Mouse (Mus musculus) heart, embryonic 15.5 days (tissue): ENCODE measurements around the gene Wwox. TPM values are rescaled to one million over a fixed set of nuclear protein-coding genes. Genes with fewer than 3 reads are reported as not detected.

Source experiments
- ATAC-seq: fragments of 200-750 bp; cut with Nextera tagmentation; replicated peaks from 2 replicates; pipeline ENCODE4 v1.8.0; 2017; ENCODE audit warnings: low read depth, moderate TSS enrichment; ENCODE audit not compliant: insufficient number of reproducible peaks, insufficient read depth, low FRiP score
- H3K27ac ChIP-seq: fragments of 300-500 bp; sonication (generic); 2 replicates; pipeline ENCODE4 v1.5.1; 2015; ENCODE audit warnings: mild to moderate bottlenecking, inconsistent platforms
- H3K27me3 ChIP-seq: fragments of 300-500 bp; sonication (generic); 2 replicates; pipeline ENCODE4 v1.6.1; 2015; ENCODE audit warnings: inconsistent platforms
- H3K36me3 ChIP-seq: fragments of 300-500 bp; sonication (generic); 2 replicates; pipeline ENCODE4 v1.6.1; 2015; ENCODE audit warnings: mild to moderate bottlenecking, inconsistent platforms
- H3K4me1 ChIP-seq: fragments of 300-500 bp; sonication (generic); replicated peaks from 2 replicates; pipeline ENCODE4 v1.6.1; 2015; ENCODE audit warnings: inconsistent platforms
- H3K4me2 ChIP-seq: fragments of 300-500 bp; sonication (generic); 2 replicates; pipeline ENCODE4 v1.6.1; 2015; ENCODE audit warnings: inconsistent platforms, mild to moderate bottlenecking, moderate library complexity
- H3K4me3 ChIP-seq: fragments of 300-500 bp; sonication (generic); 2 replicates; pipeline ENCODE4 v1.5.1; 2015; ENCODE audit warnings: mild to moderate bottlenecking, inconsistent platforms
- H3K9ac ChIP-seq: fragments of 300-500 bp; sonication (generic); 2 replicates; pipeline ENCODE4 v1.6.1; 2015; ENCODE audit warnings: mild to moderate bottlenecking, inconsistent platforms
- H3K9me3 ChIP-seq: fragments of 300-500 bp; sonication (generic); replicated peaks from 2 replicates; pipeline ENCODE4 v1.6.1; 2016; ENCODE audit warnings: inconsistent platforms
- WGBS: fragments of 180-500 bp; shearing (Covaris S2); methylation state at CpG from one replicate; pipeline ENCODE4 v1.1.7; 2015; ENCODE audit warnings: mixed read lengths; 5-methylcytosine and 5-hydroxymethylcytosine counted together
- polyA plus RNA-seq: library from polyadenylated mRNA; unstranded; fragments of >200 nt; fragmentation: Nextera tagmentation; extraction: Ambion mirVana; gene quantifications from 2 replicates; pipeline ENCODE4 v1.2.1, GENCODE M21; 2015

The Wwox gene
- polyA plus RNA-seq, 1 experiment from 2014 or later = 10.9 TPM

DNA sequence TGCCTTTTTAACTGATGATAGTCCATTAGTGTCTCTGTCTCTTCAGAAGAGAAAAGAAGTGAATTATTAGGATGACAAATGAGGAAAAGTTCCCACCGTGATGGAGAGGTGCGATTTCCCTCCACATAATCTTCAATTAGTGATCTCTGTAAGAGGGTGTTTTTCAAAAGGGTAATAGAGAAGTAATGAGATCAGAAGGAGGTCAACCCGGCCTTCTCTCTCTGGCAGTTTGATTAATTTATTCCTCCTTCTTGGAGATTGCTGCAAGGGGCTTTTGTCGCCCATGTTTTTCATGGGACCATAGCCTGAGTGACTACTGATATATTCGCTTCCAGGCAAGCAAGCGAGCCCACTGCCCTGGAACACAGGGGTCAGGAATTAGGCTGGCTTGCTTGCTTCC is 191.6 kb downstream of the Wwox start:
- Histone ChIP-seq H3K4me3 (no peak overlapping the region), H3K9ac (no peak overlapping the region), H3K4me1 (peaks cover 8% of the 10 kb centered on the region; the same call in 1 of the 2 replicates), H3K36me3 (no peaks in the 10 kb centered on the region), H3K27ac (no peak overlapping the region), H3K9me3 (no peaks in the 10 kb centered on the region), H3K27me3 (no peaks in the 10 kb centered on the region), H3K4me2 (no peak overlapping the region)
- 74% methylated on average over 6 of the region's 6 CpGs for WGBS
- ATAC-seq = no peak

DNA sequence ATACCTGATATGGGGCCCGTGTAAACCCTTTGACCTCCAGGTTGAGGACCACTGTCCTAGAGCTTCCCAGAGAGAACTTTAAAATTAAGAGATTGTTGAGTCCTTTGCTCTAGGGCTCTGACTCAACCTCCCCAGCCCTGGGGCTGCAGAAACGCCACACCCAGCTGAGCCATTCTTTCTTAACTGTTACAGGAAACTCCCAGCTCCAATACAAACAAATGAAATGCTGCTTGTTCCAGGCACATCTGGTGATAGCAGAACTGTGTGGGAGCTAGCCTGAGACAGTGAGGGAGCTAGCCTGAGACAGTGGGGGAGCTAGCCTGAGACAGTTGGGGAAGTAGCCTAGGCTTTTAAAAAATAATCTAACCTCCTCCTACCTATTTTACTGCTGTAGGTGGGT is 194.7 kb downstream of the Wwox start:
- H3K4me2 ChIP-seq = no peak overlapping the region
- no peaks in the 10 kb centered on the region for H3K36me3 ChIP-seq
- no peaks in the 10 kb centered on the region for H3K27me3 ChIP-seq
- ATAC-seq = no peak
- H3K4me3 ChIP-seq = no peak overlapping the region
- no peaks in the 10 kb centered on the region for H3K9me3 ChIP-seq
- no peak overlapping the region for H3K27ac ChIP-seq
- peaks cover 8% of the 10 kb centered on the region; the same call in 1 of the 2 replicates for H3K4me1 ChIP-seq
- no peak overlapping the region for H3K9ac ChIP-seq
- 74% methylated on average over 2 of the region's 2 CpGs for WGBS

DNA sequence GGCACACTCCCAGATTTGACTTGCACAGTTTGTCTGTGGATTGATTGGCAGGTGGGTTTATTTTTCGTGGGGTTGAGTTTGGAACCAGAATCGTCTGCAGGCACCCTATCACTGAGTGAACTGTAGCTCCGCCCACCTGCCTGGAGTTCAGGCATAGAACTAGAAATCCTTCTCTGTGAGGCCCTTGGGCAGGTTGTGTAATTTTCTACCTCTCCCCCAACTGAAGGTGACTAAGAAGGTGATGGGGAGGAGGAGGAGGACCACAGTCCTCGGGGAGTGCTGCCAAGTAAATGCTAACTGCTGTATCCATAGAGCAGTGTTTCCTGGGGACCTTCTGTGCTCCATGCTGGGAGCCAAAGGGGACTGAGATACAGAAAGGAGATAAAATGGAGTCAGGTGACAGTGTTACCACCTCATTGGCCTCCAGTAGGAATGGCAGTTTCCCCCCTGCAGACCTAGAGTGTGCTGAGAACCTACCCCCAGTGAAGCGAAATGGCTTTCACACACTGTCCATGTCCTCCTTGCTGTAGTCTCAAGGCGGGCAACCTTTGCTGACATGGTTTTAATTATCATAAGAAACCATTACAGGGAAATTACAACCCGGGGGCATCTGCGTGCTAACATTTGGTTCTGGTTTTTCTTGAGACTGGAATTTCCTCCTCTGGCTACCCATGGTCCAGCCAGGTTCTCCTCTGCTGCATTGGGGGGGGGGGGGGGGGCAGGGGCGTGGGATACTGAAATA is 195.4 kb downstream of the Wwox start:
- Histone ChIP-seq H3K4me2 (no peak overlapping the region), H3K4me1 (peaks cover 8% of the 10 kb centered on the region; the same call in 1 of the 2 replicates), H3K4me3 (no peak overlapping the region), H3K27ac (no peak overlapping the region), H3K9ac (no peak overlapping the region), H3K36me3 (no peaks in the 10 kb centered on the region), H3K9me3 (no peaks in the 10 kb centered on the region), H3K27me3 (no peaks in the 10 kb centered on the region)
- WGBS = 53% methylated on average over 9 of the region's 9 CpGs
- no peak for ATAC-seq

DNA sequence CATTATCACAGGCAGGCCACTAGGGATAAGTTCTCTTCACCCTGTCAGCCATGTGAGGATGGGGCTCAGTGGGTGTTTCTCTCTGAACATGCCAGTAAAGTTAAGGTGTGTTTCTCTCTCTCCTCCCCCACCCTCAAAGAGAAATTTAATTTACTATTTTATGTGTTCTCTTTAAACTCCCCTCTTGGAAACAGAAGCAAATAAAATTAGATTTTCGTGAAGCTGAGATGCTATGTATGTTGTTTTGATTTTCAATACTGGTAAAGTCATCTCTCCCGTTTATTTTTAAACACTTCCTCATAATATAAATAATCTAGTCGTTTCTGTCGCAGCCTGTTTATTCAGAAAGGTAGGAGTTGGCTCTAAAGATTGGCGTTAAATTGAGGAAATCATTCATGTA is 196.9 kb downstream of the Wwox start:
- no peaks in the 10 kb centered on the region for H3K36me3 ChIP-seq

DNA sequence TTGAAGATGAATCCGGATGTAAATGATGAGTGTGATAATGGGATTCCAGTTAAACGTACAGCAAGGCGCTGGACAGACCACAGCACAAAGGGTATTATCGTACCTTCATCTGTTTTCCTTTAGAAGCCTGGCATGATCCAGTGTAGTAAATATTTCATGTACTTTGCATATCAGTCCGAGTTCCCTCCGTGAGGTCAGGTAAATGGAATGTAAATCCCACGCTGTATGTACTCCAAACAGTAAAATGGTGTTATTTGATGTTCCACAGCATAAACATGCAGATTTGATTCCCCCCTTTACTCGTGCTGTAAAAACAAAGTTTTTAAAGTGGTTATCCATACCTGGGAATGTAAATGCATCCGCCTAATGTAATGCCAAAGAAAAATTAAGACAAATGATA is 202.4 kb downstream of the Wwox start:
- Histone ChIP-seq H3K27me3 (no peaks in the 10 kb centered on the region), H3K9ac (no peak overlapping the region), H3K4me3 (no peak overlapping the region), H3K27ac (no peak overlapping the region), H3K4me2 (no peak overlapping the region), H3K36me3 (no peaks in the 10 kb centered on the region), H3K9me3 (no peaks in the 10 kb centered on the region), H3K4me1 (no peaks in the 10 kb centered on the region)
- WGBS = 55% methylated on average over 9 of the region's 9 CpGs
- no peak for ATAC-seq

More for the DNA sequence above, 196.9 kb downstream of the Wwox start:
- Histone ChIP-seq H3K4me2 (no peak overlapping the region), H3K4me1 (peaks cover 8% of the 10 kb centered on the region; the same call in 1 of the 2 replicates), H3K27ac (no peak overlapping the region), H3K4me3 (no peak overlapping the region), H3K9me3 (no peaks in the 10 kb centered on the region), H3K9ac (no peak overlapping the region), H3K27me3 (no peaks in the 10 kb centered on the region)
- 68% methylated on average over 5 of the region's 5 CpGs for WGBS
- no peak for ATAC-seq

DNA sequence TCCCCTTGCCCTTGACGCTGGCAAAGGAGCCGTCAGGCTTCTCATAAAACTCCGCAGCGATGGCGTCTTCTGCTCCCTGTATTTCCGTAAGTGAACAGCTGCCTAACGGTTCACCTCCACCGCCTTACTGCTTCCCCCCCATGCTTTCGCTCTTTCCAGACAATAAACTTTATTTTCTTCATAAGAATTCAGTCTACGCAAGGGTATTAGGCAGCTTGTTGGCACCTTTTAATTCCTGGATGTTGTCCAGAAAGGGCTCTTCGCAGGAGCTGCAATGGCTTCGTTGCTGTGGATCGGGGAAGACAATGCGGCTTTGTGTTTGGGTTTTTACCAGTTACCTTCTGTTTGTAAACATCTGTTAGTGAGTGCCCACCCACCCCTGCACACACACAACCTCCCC is 211.3 kb downstream of the Wwox start:
- 90% methylated on average over 14 of the region's 14 CpGs for WGBS

DNA sequence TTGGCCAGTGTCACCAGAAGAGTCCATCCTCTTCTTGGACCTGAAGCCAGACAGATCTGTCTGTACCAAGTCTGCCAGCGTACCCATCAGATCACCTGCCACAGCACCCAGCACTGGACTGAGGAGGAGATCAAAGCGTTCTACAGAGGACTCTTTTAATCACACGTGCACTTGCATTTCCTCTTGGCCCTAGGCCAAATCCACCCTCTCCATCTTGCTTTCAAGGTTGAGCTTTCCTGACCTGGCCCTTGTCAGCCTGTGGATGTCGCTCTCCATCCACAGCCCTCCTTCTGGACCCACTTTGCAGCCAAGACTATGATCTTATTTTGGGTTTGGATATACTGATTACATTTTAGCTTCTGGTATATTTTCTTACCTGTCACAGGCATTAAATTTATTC is 218.3 kb downstream of the Wwox start:
- Histone ChIP-seq H3K4me1 (no peaks in the 10 kb centered on the region), H3K9ac (no peak overlapping the region), H3K4me2 (no peak overlapping the region), H3K9me3 (no peaks in the 10 kb centered on the region), H3K27me3 (no peaks in the 10 kb centered on the region), H3K4me3 (no peak overlapping the region), H3K27ac (no peak overlapping the region), H3K36me3 (no peaks in the 10 kb centered on the region)
- 39% methylated on average over 4 of the region's 4 CpGs for WGBS
- no peak for ATAC-seq

More for the DNA sequence above, 211.3 kb downstream of the Wwox start:
- Histone ChIP-seq H3K36me3 (no peaks in the 10 kb centered on the region), H3K4me2 (no peak overlapping the region), H3K27ac (no peak overlapping the region), H3K9me3 (no peaks in the 10 kb centered on the region), H3K4me1 (no peaks in the 10 kb centered on the region), H3K4me3 (no peak overlapping the region), H3K27me3 (no peaks in the 10 kb centered on the region), H3K9ac (no peak overlapping the region)
- ATAC-seq = no peak

DNA sequence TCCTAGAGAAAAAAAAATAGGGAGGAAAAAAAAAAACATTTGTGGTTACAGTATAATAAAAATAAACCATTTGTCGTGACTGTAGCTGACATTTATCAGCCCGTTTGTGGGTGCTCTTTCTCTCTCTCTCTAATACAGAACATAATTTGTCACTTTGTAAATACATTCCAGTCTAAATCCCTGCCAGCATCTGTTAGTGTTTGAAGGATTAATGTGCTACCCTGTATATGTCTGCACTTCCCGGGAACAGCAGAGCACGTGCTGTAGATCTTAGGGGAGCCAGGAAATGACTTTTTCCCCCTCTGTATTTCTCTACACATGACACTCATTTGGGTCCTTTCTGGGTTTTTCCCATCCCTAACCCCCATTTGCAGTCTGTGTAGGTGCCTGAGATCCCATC is 219.0 kb downstream of the Wwox start:
- Histone ChIP-seq H3K9me3 (no peaks in the 10 kb centered on the region), H3K27ac (no peak overlapping the region), H3K4me2 (no peak overlapping the region), H3K9ac (no peak overlapping the region), H3K36me3 (no peaks in the 10 kb centered on the region), H3K4me3 (no peak overlapping the region), H3K4me1 (no peaks in the 10 kb centered on the region), H3K27me3 (no peaks in the 10 kb centered on the region)
- 60% methylated on average over 4 of the region's 4 CpGs for WGBS
- no peak for ATAC-seq

DNA sequence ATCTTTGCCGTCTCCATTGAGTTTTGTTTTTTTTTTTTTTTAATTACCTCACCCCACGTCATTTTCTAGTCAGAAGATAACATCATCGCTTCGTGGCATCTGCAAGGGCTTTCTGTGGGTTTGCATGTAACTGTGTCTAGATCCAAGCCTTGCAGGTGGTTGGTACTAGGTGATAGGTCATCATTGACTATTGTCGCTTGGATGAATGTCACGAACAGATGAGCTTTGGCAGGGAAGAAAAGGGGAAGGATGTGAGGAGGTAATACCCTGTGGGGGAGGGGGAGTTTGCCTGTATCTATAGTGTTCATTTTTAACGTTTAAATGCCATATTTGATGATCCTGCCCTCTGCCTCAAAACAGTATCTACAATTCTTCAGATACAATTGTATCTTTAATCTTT is 223.6 kb downstream of the Wwox start:
- Histone ChIP-seq H3K36me3 (no peaks in the 10 kb centered on the region), H3K4me2 (no peak overlapping the region), H3K9ac (no peak overlapping the region), H3K9me3 (no peaks in the 10 kb centered on the region), H3K27me3 (no peaks in the 10 kb centered on the region), H3K4me3 (no peak overlapping the region), H3K27ac (no peak overlapping the region), H3K4me1 (no peaks in the 10 kb centered on the region)
- 74% methylated on average over 7 of the region's 7 CpGs for WGBS
- no peak for ATAC-seq

DNA sequence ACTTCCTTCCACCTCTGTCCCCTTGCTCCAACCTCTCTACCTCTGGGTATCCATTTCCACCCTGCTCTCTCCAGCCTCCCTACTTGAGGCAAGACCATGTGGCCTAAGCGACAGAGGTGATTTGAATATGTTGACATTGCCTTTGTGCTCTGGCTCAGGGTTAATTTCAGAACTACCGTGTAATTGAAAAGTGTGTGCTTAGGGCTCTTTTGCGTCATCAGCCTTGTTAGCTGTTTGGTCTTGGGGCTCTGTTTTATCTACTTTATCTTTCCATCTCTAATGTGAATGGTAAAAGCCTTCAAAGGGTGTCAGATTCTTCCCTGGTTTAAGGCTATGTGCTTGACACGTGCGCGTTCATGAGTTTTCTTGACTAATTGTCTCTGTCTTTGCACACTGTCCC is 226.1 kb downstream of the Wwox start:
- no peaks in the 10 kb centered on the region for H3K27me3 ChIP-seq
- no peak overlapping the region for H3K4me2 ChIP-seq
- WGBS = 69% methylated on average over 6 of the region's 6 CpGs
- no peaks in the 10 kb centered on the region for H3K9me3 ChIP-seq
- H3K9ac ChIP-seq = no peak overlapping the region
- no peaks in the 10 kb centered on the region for H3K36me3 ChIP-seq
- H3K27ac ChIP-seq = no peak overlapping the region
- ATAC-seq = no peak
- no peaks in the 10 kb centered on the region for H3K4me1 ChIP-seq
- no peak overlapping the region for H3K4me3 ChIP-seq

DNA sequence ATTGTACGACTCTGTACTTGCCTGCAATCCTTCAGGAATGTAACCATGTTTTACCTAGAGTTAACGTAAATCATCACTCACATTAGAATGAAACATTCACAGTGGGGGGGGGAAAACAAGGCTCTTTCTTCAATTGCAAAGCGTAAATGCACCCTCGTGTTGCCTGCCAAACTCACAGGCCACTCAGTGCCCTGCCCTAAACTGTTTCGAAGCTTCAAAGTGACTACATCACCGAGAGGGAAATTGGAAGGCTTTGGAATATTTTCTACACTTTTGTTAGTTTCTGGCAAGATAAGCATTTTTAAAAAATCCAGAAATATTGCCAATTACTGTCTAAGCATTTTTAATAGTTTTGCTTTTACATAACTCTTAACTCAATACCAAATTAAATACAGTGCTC is 231.3 kb downstream of the Wwox start:
- Histone ChIP-seq H3K36me3 (no peaks in the 10 kb centered on the region), H3K4me3 (no peak overlapping the region), H3K27me3 (no peaks in the 10 kb centered on the region), H3K4me2 (no peak overlapping the region), H3K4me1 (no peaks in the 10 kb centered on the region), H3K9ac (no peak overlapping the region), H3K9me3 (no peaks in the 10 kb centered on the region), H3K27ac (0 out of 2 replicates have a peak overlapping the region, but pooled peaks have one; percentile 33)
- 57% methylated on average over 6 of the region's 6 CpGs for WGBS
- ATAC-seq = no peak

DNA sequence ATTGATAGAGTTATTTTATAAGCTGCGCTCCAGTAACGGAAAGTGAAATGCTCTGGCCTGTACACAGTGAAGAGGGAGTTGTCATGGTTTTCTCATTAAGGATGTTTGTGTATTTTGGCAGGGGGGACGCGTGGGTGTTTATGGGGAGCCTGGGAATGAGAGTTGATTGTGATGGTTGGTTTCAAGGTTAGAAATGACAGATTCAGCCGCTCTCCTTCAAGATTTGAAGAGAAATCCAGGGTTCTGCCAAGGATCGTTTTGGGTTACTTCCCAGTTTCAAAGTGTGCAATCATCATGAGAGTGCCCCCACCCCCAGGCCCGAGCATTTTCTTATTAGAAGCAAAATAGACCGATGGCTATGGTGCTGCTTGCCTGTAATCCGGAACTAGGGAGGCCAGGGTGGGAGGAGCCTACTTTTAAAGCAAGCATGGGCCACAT is 231.8 kb downstream of the Wwox start:
- Histone ChIP-seq H3K9ac (no peak overlapping the region), H3K27ac (peak overlapping the region; percentile 33), H3K36me3 (no peaks in the 10 kb centered on the region), H3K4me3 (no peak overlapping the region), H3K4me1 (no peaks in the 10 kb centered on the region), H3K9me3 (no peaks in the 10 kb centered on the region), H3K4me2 (no peak overlapping the region), H3K27me3 (no peaks in the 10 kb centered on the region)
- 54% methylated on average over 9 of the region's 9 CpGs for WGBS
- peak; percentile 57; the same call in 1 of the 2 replicates for ATAC-seq
